Mouse (Mus musculus) kidney, embryonic 15.5 days (tissue): ENCODE results near the gene Fntb. TPM values are rescaled to one million over a fixed set of nuclear protein-coding genes. Genes with fewer than 3 reads are reported as not detected.
"Not testable (repeated sequence)": the region's sequence is repeated elsewhere in the genome, so short reads cannot be mapped to it uniquely, and the experiment has no call there.

Experiments
- ATAC-seq: fragments of 200-750 bp; cut with Nextera tagmentation; replicated peaks from 2 replicates; pipeline ENCODE4 v1.8.0; 2017; ENCODE audit warnings: moderate TSS enrichment; ENCODE audit not compliant: low FRiP score
- H3K27ac ChIP-seq: fragments of 300-500 bp; sonication (generic); 2 replicates; pipeline ENCODE4 v1.5.1; 2015; ENCODE audit warnings: mild to moderate bottlenecking, inconsistent platforms
- H3K27me3 ChIP-seq: fragments of 300-500 bp; sonication (generic); 2 replicates; pipeline ENCODE4 v1.6.1; 2015; ENCODE audit warnings: inconsistent platforms
- H3K36me3 ChIP-seq: fragments of 300-500 bp; sonication (generic); 2 replicates; pipeline ENCODE4 v1.6.1; 2015; ENCODE audit warnings: inconsistent platforms
- H3K4me1 ChIP-seq: fragments of 300-500 bp; sonication (generic); 2 replicates; pipeline ENCODE4 v1.6.1; 2015; ENCODE audit warnings: inconsistent platforms
- H3K4me2 ChIP-seq: fragments of 300-500 bp; sonication (generic); 2 replicates; pipeline ENCODE4 v1.6.1; 2015; ENCODE audit warnings: moderate library complexity, mild to moderate bottlenecking, inconsistent platforms
- H3K4me3 ChIP-seq: fragments of 300-500 bp; sonication (generic); replicated peaks from 2 replicates; pipeline ENCODE4 v1.5.1; 2015; ENCODE audit warnings: mild to moderate bottlenecking, inconsistent platforms
- H3K9ac ChIP-seq: fragments of 300-500 bp; sonication (generic); 2 replicates; pipeline ENCODE4 v1.6.1; 2015; ENCODE audit warnings: mild to moderate bottlenecking, inconsistent platforms
- H3K9me3 ChIP-seq: fragments of 300-500 bp; sonication (generic); replicated peaks from 2 replicates; pipeline ENCODE4 v1.6.1; 2016; ENCODE audit warnings: inconsistent platforms
- WGBS: fragments of 180-500 bp; shearing (Covaris S2); methylation state at CpG from one replicate; pipeline ENCODE4 v1.1.7; 2015; ENCODE audit warnings: mixed read lengths; 5-methylcytosine and 5-hydroxymethylcytosine counted together
- polyA plus RNA-seq: library from polyadenylated mRNA; unstranded; fragments of >200 nt; fragmentation: Nextera tagmentation; extraction: Ambion mirVana; gene quantifications from 2 replicates; pipeline ENCODE4 v1.2.1, GENCODE M21; 2015

Gene Fntb
- polyA plus RNA-seq, 1 experiment from 2014 or later, result 43.7 TPM

DNA sequence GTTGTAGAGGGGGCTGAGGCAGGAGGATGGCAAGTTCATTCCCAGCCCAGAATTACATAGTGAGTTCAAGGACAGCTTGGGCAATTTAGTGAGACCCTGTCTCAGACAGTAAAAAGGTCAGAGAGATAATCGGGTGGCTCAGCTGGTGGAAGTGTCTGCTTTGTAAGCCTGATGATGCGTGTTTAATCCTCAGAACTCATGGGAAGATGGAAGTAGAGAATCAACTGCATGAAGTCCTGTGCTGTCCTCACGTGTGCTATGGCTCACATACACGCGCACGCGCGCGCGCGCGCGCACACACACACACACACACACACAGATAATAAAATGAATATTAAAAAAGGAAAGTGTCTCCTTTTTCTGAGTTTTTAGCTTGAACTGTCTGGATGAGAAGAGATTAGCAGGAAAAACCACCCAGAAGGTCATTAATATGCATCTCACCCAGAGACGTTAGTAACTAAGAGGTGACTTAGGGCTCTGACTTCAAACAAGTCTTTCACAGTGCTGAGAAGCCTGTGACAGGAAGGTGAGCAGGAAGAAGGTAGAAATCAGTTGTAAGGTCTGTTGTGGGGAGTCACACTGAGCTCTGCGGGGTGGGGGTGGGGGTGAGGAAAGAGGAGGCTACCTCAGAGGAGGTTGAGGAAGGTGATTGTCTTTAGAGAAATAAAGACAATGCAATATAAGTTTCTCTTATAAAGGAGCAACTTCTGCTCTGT, 79.1 kb downstream of the Fntb start:
- H3K4me1 ChIP-seq, result no peaks in the 10 kb centered on the region
- no peaks in the 10 kb centered on the region for H3K27me3 ChIP-seq
- 89% methylated on average over 15 of the region's 15 CpGs for WGBS
- no peak overlapping the region for H3K27ac ChIP-seq
- H3K4me2 ChIP-seq, result no peak overlapping the region
- H3K36me3 ChIP-seq, result 0 out of 2 replicates have a peak, but pooled peaks cover 8% of the 10 kb centered on the region
- no peak overlapping the region for H3K9ac ChIP-seq
- ATAC-seq, result no peak
- H3K4me3 ChIP-seq, result no peak overlapping the region
- no peaks in the 10 kb centered on the region for H3K9me3 ChIP-seq

DNA sequence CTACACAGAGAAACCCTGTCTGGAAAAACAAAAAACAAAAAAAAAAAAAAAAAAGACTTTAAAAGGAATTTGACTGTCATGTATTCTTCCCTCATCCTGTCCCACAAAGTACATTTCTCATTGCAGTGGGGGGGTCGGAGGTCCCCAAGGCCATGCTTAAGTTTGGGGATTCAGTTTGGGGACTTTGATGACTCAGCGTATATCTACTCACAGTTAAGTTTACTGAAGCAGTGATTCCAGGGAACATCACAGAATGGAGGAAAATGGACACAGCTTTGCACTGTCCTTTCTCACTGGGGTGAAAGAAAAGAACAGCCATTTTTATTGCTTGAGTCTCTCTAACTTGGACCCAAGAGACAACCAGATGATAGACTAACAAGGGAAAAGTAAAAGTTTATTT, 87.0 kb downstream of the Fntb start:
- H3K9ac ChIP-seq, result no peak overlapping the region
- H3K36me3 ChIP-seq, result no peaks in the 10 kb centered on the region
- WGBS, result 91% methylated on average over 2 of the region's 2 CpGs
- no peaks in the 10 kb centered on the region for H3K27me3 ChIP-seq
- no peak overlapping the region for H3K4me2 ChIP-seq
- no peaks in the 10 kb centered on the region for H3K9me3 ChIP-seq
- H3K4me1 ChIP-seq, result peaks cover 10% of the 10 kb centered on the region; the same call in 1 of the 2 replicates
- no peak for ATAC-seq
- no peak overlapping the region for H3K27ac ChIP-seq
- no peak overlapping the region for H3K4me3 ChIP-seq

DNA sequence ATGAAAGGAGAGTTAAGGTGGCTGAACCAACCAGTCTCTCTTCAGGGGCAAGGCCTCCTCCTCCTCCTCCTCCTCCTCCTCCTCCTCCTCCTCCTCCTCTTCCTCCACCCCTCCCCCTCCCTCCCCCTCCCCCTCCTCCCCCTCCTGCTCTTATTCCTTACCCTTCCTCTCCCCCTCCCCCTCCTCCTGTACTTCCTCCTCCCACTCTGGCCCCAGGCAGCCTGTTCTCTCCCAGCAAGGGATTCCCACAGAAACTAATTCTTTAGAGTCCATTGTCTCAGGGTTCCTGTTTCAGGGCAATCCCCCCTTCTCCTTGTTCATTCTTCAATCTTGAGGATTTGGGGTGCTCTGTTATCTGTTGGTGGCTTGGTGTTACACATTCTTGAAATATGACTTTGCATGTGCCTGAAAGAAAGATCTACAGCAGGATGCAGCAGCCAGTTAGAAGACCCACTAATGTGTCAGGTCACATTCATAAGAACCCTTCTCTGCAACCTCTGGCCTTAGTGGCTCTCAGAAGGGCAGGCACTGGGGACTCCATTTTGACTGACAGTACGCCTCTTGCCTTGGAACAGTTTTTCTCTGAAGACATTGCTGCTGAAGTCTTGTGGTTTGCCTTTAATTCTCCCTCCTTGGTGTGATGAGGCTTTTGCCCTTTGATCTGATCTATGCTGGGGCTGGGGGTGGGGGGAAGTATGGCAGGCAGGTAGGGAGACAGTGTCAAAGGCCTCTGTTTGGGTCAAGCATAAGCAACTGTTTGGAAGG, 88.2 kb downstream of the Fntb start:
- no peak overlapping the region for H3K9ac ChIP-seq
- 100% methylated on average over 1 of the region's 1 CpGs for WGBS
- H3K27me3 ChIP-seq, result no peaks in the 10 kb centered on the region
- H3K4me2 ChIP-seq, result no peak overlapping the region
- no peak overlapping the region for H3K4me3 ChIP-seq
- no peaks in the 10 kb centered on the region for H3K36me3 ChIP-seq
- H3K27ac ChIP-seq, result 0 out of 2 replicates have a peak overlapping the region, but pooled peaks have one; percentile 2
- peaks cover 10% of the 10 kb centered on the region; the same call in 1 of the 2 replicates for H3K4me1 ChIP-seq
- no peaks in the 10 kb centered on the region for H3K9me3 ChIP-seq
- ATAC-seq, result no peak

DNA sequence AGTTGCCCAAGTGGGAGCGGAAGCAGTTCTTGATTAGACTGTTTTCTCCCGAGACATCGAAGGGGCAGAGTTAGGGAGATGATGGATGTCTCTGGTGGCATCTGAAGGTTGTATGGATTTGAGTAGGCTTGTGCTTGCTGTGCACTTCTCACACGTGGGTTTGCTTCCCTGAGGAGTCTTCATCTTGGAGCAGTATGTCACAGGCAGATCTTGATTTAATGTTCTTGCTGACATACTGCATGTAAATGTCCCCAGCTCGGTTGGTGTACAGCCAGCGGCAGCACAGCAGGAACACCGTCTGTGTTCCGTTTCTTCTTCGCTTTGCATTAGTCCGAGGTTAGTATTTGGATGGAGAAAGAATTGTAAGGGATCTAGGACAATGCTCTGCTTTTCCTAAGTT, 91.7 kb downstream of the Fntb start:
- WGBS, result 82% methylated on average over 10 of the region's 10 CpGs
- ATAC-seq, result no peak

DNA sequence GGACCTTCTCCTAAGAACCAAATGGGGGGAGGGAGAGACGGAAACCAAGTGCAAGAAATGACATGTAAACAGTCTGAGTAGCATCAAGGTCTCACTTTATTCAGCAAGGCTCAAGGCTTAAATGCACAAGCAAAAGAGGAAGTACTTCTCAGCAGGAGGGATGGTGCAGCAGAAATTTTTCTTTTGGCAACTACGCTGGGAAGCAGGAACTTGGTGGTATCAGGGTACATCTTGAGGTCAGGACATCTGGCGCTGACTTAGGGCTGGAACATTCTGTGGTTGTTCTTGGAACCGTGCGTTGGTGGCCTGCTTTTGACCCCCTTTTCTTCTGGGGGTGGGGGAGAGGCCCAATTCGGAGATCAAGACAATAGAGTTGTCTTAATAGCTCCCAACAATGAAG, 93.4 kb downstream of the Fntb start:
- not testable (repeated sequence) for H3K4me3 ChIP-seq, H3K27me3 ChIP-seq, ATAC-seq, H3K4me1 ChIP-seq, H3K36me3 ChIP-seq, H3K9ac ChIP-seq, H3K9me3 ChIP-seq, H3K27ac ChIP-seq, H3K4me2 ChIP-seq
- WGBS, result 75% methylated on average over 6 of the region's 6 CpGs

More for the DNA sequence above, 91.7 kb downstream of the Fntb start:
- no peak overlapping the region for H3K9ac ChIP-seq
- no peak overlapping the region for H3K4me3 ChIP-seq
- H3K27me3 ChIP-seq, result no peaks in the 10 kb centered on the region
- no peak overlapping the region for H3K27ac ChIP-seq
- no peaks in the 10 kb centered on the region for H3K36me3 ChIP-seq
- no peak overlapping the region for H3K4me2 ChIP-seq
- no peaks in the 10 kb centered on the region for H3K9me3 ChIP-seq
- H3K4me1 ChIP-seq, result peaks cover 10% of the 10 kb centered on the region; the same call in 1 of the 2 replicates

DNA sequence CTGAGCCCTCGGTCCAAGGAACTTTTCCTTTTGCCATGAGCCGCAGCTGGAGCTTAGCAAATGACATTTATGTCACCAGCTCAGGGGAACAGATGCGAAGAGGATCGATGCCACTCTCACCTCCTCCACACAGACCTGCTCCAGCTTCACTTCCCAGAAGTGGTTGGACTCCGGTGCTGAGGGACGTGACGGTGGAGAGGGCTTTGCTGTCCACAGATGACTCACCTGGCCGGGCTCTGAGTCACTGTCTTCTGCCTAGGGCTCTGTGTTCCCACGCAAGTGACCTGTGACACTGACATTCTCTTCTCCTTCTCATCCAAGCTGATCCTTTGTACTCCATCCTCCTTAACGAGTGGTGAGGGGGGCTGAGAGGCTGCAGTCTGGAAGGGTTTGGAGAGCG, 98.3 kb downstream of the Fntb start:
- H3K4me1 ChIP-seq, result 0 out of 2 replicates have a peak, but pooled peaks cover 2% of the 10 kb centered on the region
- no peak overlapping the region for H3K27ac ChIP-seq
- H3K36me3 ChIP-seq, result 0 out of 2 replicates have a peak, but pooled peaks cover 5% of the 10 kb centered on the region
- no peak overlapping the region for H3K9ac ChIP-seq
- H3K27me3 ChIP-seq, result no peaks in the 10 kb centered on the region
- no peak for ATAC-seq
- H3K4me3 ChIP-seq, result no peak overlapping the region
- WGBS, result 73% methylated on average over 11 of the region's 11 CpGs
- no peaks in the 10 kb centered on the region for H3K9me3 ChIP-seq
- no peak overlapping the region for H3K4me2 ChIP-seq

DNA sequence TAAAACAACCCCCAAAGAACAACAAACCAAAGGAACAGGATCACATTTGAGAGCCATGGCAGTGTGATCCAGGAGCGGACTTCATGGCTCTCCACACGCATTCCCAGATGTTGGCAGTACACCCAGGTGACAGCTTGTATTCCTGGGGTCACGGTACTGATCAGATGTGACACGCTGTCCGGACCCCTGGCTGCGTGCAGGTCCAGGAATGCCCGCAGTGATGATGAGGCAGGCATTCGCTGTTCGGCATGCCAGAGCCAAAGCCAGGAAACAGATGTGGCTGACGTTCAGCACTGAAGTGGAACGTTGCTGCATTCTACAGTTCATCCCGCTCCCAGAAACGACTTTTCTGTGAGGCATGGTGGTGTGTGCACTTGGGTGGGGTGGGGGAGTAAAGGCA, 99.9 kb downstream of the Fntb start:
- Histone ChIP-seq H3K9ac (no peak overlapping the region), H3K4me3 (no peak overlapping the region), H3K27ac (no peak overlapping the region), H3K36me3 (0 out of 2 replicates have a peak, but pooled peaks cover 5% of the 10 kb centered on the region), H3K27me3 (no peaks in the 10 kb centered on the region), H3K9me3 (no peaks in the 10 kb centered on the region), H3K4me1 (0 out of 2 replicates have a peak, but pooled peaks cover 2% of the 10 kb centered on the region), H3K4me2 (no peak overlapping the region)
- 82% methylated on average over 13 of the region's 13 CpGs for WGBS
- ATAC-seq, result no peak

DNA sequence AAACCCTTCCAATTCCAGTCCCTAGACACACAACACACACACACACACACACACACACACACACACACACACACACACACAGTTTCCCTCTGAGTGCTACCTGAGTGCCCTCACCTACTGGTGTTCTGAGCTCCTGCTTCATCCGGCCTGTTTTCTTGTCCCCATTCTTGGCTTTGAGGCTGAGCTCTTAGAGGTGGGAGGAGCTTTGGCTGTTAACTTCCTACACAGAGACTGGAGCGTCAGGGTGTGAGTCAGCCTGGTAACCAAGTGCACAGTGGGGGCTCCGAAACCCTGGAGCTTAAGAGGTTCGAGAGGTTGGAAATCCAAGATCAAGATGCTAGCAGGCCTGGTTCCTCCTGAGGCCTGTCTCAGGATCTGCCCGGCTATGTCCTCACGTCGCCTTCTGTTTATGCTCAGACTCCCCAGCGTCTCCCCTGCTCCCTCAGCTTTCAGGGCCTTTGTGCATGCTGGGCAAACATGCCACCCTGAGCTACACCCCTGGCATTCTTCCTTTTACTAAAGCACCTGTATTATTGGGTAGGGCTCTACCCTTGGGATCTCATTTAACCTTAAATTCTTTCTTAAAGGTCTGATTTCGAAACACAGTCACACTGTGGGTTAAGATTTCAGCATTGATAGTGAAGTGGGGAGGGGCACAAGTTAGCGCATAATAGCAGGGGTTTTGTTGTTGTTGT, 102.3 kb downstream of the Fntb start:
- H3K27ac ChIP-seq, result no peak overlapping the region
- H3K9me3 ChIP-seq, result no peaks in the 10 kb centered on the region
- H3K4me3 ChIP-seq, result no peak overlapping the region
- H3K4me2 ChIP-seq, result no peak overlapping the region
- 0 out of 2 replicates have a peak, but pooled peaks cover 2% of the 10 kb centered on the region for H3K4me1 ChIP-seq
- ATAC-seq, result no peak
- 67% methylated on average over 10 of the region's 10 CpGs for WGBS
- 0 out of 2 replicates have a peak, but pooled peaks cover under 1% of the 10 kb centered on the region for H3K36me3 ChIP-seq
- no peaks in the 10 kb centered on the region for H3K27me3 ChIP-seq
- H3K9ac ChIP-seq, result no peak overlapping the region

DNA sequence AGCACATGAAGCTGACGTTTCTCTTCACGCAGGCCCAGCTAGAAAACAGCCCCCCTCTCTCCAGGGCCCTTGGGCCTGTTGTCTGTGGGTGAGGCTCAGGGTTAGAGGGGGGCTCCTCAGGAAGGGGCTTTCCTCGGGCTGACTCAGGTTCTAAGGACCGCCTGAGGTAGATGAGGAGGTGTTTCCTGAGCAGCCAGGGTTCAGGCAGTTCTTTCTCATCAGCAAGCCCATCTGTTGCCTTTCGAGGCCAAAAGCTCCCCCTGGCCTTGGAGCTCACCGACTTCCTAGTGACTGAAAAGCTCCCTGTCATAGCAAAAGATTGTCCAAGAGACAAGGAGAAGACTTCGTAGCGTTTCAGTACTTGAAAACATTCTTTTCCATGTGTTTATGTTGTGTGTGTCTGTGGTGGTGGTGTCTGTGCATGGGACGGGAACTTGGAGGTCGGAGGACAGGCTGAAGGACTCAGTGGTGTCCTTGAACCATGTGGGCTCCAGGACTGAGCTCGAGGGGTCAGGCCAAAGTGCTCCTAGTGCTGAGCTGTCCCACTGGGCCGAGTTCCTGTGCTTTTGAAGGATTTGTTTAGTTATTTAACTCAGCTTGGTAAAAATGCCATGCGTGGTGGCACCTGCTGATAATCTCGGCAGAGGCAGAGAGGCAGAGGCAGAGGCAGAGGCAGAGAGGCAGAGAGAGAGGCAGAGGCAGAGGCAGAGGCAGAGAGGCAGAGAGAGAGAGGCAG, 103.2 kb downstream of the Fntb start:
- Histone ChIP-seq H3K27me3 (no peaks in the 10 kb centered on the region), H3K9me3 (no peaks in the 10 kb centered on the region), H3K9ac (no peak overlapping the region), H3K27ac (no peak overlapping the region), H3K4me1 (0 out of 2 replicates have a peak, but pooled peaks cover 2% of the 10 kb centered on the region), H3K4me2 (no peak overlapping the region), H3K4me3 (no peak overlapping the region), H3K36me3 (no peaks in the 10 kb centered on the region)
- 79% methylated on average over 14 of the region's 14 CpGs for WGBS
- ATAC-seq, result no peak

DNA sequence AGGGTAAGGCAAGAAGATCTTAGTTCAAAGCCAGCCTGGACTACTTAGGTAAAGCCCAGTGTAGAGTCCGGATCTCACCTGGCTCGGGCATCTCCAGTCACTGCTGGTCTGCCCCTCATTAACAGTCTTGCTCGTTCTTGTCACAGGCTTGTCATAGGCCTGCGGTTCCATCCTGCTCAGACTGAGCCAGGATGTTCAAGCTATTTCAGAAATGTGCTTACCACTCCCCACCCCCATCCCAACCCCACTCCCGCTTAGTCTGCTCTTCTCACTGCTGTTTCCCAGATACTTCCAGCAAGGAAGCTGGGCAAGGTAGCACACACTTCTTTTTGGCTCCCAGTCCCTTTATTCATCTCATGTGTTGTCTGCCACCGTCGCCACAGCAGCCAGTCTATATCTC, 104.2 kb downstream of the Fntb start:
- 86% methylated on average over 7 of the region's 7 CpGs for WGBS
- H3K9ac ChIP-seq, result no peak overlapping the region
- H3K4me1 ChIP-seq, result peaks cover 4% of the 10 kb centered on the region; the same call in 1 of the 2 replicates
- peaks cover 6% of the 10 kb centered on the region; the same call in 1 of the 2 replicates for H3K36me3 ChIP-seq
- no peak overlapping the region for H3K4me2 ChIP-seq
- no peak for ATAC-seq
- no peaks in the 10 kb centered on the region for H3K9me3 ChIP-seq
- H3K27ac ChIP-seq, result no peak overlapping the region
- H3K4me3 ChIP-seq, result no peak overlapping the region
- no peaks in the 10 kb centered on the region for H3K27me3 ChIP-seq

DNA sequence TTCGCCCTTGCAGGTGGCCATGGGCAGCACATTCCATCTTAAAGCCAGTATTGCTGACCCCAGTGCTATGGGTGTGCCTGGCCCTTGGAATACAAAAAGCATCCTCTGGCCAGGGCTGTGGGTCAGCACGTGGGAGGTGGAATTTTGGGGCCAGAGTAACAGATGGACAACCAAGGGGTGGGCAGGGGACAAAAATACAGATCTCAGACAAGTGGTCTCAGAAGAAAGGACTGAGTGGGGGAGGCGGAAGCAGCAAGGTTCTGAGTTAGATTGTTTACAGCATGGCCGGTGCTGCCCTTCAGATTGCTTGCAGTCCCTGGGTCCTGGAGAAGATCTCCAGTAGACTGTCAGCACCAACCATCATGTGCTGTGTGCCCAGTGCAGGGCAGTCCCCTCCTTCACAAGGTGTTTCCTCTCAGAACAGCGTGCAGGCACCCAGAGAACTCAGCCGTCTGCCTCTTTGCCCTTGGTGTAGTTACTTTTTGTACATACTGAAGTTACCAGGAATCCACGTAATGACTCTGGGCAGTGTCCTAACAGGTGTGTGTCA, 107.5 kb downstream of the Fntb start:
- ATAC-seq, result no peak
- H3K4me3 ChIP-seq, result no peak overlapping the region
- H3K27me3 ChIP-seq, result no peaks in the 10 kb centered on the region
- no peak overlapping the region for H3K4me2 ChIP-seq
- no peaks in the 10 kb centered on the region for H3K9me3 ChIP-seq
- no peak overlapping the region for H3K9ac ChIP-seq
- H3K4me1 ChIP-seq, result peaks cover 10% of the 10 kb centered on the region
- 80% methylated on average over 7 of the region's 7 CpGs for WGBS
- peaks cover 6% of the 10 kb centered on the region for H3K36me3 ChIP-seq
- H3K27ac ChIP-seq, result no peak overlapping the region
